Mouse (Mus musculus) thymus, postnatal 10 days (tissue): ENCODE measurements around the gene St5.

ENCODE experiments used
- DNase-seq, 2 experiments: peaks; one replicate each; pipeline ENCODE4 v3.0.0; 2021; ENCODE audit warnings: low spot score in 2 of 2

The St5 gene

DNA sequence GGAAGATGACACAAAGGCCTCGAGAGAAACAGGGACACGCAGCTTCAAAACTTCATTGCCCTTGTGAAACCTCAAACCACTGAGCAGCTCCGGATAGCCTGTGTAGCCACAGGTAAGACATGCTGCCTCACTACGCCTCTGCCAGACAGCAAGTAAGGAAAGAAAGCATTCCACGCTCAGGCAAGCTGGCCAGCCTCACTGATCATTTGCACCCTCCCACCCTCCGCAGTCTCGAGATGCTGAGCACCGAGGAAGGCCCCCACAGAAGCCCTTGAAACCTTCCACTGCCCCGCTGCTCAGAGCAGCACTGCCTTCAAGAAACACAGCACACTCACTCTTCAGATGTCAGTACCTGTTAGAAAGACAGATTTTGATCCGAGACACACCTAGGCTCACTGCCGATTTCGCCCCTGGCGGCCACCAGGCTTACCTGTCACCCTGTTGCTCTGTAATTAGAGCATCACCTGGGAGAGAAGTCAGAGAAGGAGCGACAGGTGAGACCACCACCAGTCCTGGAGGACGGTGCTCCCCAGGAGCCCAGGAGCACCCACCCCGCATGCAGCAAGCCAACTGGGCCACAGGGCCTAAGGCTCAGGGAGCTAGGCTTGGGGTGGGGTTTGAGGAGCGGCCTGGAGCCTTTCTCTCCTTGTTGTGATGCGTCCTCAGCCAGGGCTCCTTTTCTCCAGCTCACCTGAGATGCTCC is 210.6 kb downstream of the St5 start:
- DNase-seq = no peak

- no peak for DNase-seq
Observed at GRCm38 (mm10) chr7:109484221-109484620, 219.2 kb downstream of the St5 start.

DNA sequence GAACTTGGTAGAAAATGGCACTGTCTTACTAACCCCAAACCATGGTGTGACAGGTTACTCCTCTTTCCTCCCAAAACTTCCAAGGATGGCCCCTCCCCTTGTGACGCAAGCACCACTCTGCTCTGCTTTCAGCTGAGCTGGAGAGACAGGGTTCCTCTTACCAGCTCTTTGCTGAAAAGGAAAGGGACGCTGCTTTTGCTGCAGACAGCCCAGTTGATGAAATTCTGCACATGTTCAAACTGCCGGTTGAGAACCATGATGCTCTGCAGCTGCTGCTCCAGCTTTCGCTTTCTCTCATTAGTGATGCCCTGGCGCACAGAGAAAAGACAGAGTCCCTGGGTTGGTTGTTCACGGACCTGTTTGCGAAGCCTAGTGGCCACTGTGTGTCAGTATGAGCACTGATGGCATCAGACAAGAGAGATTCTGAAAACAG is 222.6 kb downstream of the St5 start:
- no peak for DNase-seq

GRCm38 (mm10) chr7:109477926-109478325 is 225.5 kb downstream of the St5 start:
- DNase-seq = no peak
